Mouse (Mus musculus) hindbrain, embryonic 13.5 days (tissue): ENCODE measurements around the gene Fam53b. TPM values are rescaled to one million over a fixed set of nuclear protein-coding genes. Genes with fewer than 3 reads are reported as not detected.

Experiments used
- ATAC-seq: fragments of 200-750 bp; cut with Nextera tagmentation; 2 replicates; pipeline ENCODE4 v1.8.0; 2017; ENCODE audit warnings: moderate TSS enrichment; ENCODE audit not compliant: low FRiP score
- H3K27ac ChIP-seq: fragments of 300-500 bp; sonication (generic); 2 replicates; pipeline ENCODE4 v1.5.1; 2015; ENCODE audit warnings: inconsistent platforms, mild to moderate bottlenecking, moderate library complexity
- H3K27me3 ChIP-seq: fragments of 300-500 bp; sonication (generic); 2 replicates; pipeline ENCODE4 v1.6.1; 2015; ENCODE audit warnings: mild to moderate bottlenecking, inconsistent platforms
- H3K36me3 ChIP-seq: fragments of 300-500 bp; sonication (generic); 2 replicates; pipeline ENCODE4 v1.6.1; 2015; ENCODE audit warnings: mild to moderate bottlenecking, inconsistent platforms
- H3K4me1 ChIP-seq: fragments of 300-500 bp; sonication (generic); replicated peaks from 2 replicates; pipeline ENCODE4 v1.6.1; 2015; ENCODE audit warnings: inconsistent platforms
- H3K4me2 ChIP-seq: fragments of 300-500 bp; sonication (generic); 2 replicates; pipeline ENCODE4 v1.6.1; 2015; ENCODE audit warnings: inconsistent platforms, mild to moderate bottlenecking, moderate library complexity
- H3K4me3 ChIP-seq: fragments of 300-500 bp; sonication (generic); 2 replicates; pipeline ENCODE4 v1.5.1; 2015; ENCODE audit warnings: mild to moderate bottlenecking, inconsistent platforms
- H3K9ac ChIP-seq: fragments of 300-500 bp; sonication (generic); 2 replicates; pipeline ENCODE4 v1.6.1; 2015; ENCODE audit warnings: mild to moderate bottlenecking, inconsistent platforms
- H3K9me3 ChIP-seq: fragments of 300-500 bp; sonication (generic); 2 replicates; pipeline ENCODE4 v1.6.1; 2016; ENCODE audit warnings: inconsistent platforms
- WGBS: fragments of 180-500 bp; shearing (Covaris S2); methylation state at CpG from one replicate; pipeline ENCODE4 v1.1.7; 2015; 5-methylcytosine and 5-hydroxymethylcytosine counted together
- polyA plus RNA-seq: library from polyadenylated mRNA; unstranded; fragments of >200 nt; fragmentation: Nextera tagmentation; extraction: Ambion mirVana; gene quantifications from 2 replicates; pipeline ENCODE4 v1.2.1, GENCODE M21; 2015

Gene Fam53b
- polyA plus RNA-seq, 1 experiment from 2014 or later, result 19.3 TPM

GRCm38 (mm10) chr7:132808841-132809682, 4.6 kb downstream of the Fam53b start:
- WGBS, result 2% methylated on average over 20 of the region's 20 CpGs
- Histone ChIP-seq H3K27ac (peak overlapping the region; percentile 83), H3K4me2 (peak overlapping the region; percentile 39), H3K9me3 (no peaks in the 10 kb centered on the region), H3K9ac (peak overlapping the region; percentile 55), H3K36me3 (no peaks in the 10 kb centered on the region), H3K4me1 (peaks cover 83% of the 10 kb centered on the region), H3K27me3 (no peaks in the 10 kb centered on the region), H3K4me3 (no peak overlapping the region)
- no peak for ATAC-seq

DNA sequence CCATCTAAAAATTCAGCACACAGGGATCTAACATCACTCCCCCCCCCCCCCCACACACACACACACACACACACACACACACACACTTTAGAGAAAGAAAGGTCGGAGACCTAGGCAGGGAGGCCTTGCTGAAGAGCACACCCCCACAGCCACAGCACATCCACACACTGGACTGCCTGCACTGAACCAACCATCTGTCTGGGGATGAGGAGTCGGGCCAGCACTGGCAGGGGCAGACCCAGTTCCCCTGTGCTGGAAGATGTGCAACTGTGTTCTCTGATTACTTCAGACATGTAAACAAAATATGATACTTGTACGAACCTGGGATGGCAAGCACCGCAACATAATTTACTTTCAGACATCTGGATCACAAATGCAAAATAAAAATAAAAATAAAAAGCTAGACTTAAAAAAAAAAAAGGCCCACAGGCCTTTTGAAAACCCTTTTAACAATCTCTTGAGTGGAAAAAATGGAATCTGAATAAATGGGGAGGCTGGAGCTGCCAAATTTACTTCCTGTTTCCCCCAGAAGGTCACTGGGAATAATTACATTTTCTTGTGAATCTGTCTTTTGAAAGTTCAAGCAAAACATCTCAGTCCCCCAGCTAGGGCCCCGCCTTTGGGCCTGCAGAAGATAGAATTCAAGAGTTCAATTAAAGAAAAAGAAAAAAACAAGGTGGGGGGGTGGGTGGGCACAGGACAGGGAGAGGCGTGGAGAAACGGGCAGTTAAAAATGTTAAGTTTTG, 5.5 kb downstream of the Fam53b start:
- no peak for ATAC-seq
- Histone ChIP-seq H3K9me3 (no peaks in the 10 kb centered on the region), H3K27me3 (no peaks in the 10 kb centered on the region), H3K27ac (peak overlapping the region; percentile 83), H3K4me1 (peaks cover 81% of the 10 kb centered on the region), H3K36me3 (no peaks in the 10 kb centered on the region), H3K4me3 (no peak overlapping the region), H3K9ac (peak overlapping the region; percentile 55; the same call in 1 of the 2 replicates), H3K4me2 (peak overlapping the region; percentile 39; the same call in 1 of the 2 replicates)
- WGBS, result 38% methylated on average over 7 of the region's 7 CpGs

GRCm38 (mm10) chr7:132806926-132807857, 6.5 kb downstream of the Fam53b start:
- no peaks in the 10 kb centered on the region for H3K9me3 ChIP-seq
- H3K27ac ChIP-seq, result peak overlapping the region; percentile 83
- H3K4me1 ChIP-seq, result peaks cover 83% of the 10 kb centered on the region
- no peak overlapping the region for H3K4me2 ChIP-seq
- H3K27me3 ChIP-seq, result no peaks in the 10 kb centered on the region
- no peaks in the 10 kb centered on the region for H3K36me3 ChIP-seq
- H3K4me3 ChIP-seq, result no peak overlapping the region
- peak overlapping the region; percentile 58 for H3K9ac ChIP-seq
- WGBS, result 63% methylated on average over 13 of the region's 13 CpGs
- ATAC-seq, result no peak

DNA sequence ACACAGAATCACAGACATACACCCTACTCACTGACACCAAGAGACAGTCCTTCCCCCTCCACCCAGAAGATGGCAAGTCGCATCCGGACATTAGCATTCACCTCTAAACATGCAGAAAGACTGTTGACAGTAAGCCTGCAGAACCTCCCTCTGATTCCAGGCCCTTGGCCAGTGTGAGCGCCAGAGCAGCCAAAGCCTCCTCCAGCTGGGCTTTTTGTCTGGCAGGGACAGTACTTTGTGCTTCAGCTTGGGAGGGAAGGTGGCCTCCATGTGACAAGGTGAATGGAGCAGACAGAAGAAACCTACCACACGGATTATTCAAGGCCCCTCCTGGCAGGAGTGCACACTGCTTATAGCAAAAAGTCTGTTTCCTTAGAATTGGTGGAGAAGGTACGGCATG, 7.4 kb downstream of the Fam53b start:
- WGBS, result 59% methylated on average over 5 of the region's 5 CpGs
- Histone ChIP-seq H3K27ac (peak overlapping the region; percentile 56), H3K4me2 (no peak overlapping the region), H3K4me3 (no peak overlapping the region), H3K9me3 (no peaks in the 10 kb centered on the region), H3K9ac (no peak overlapping the region), H3K4me1 (peaks cover 77% of the 10 kb centered on the region), H3K36me3 (no peaks in the 10 kb centered on the region), H3K27me3 (no peaks in the 10 kb centered on the region)
- ATAC-seq, result no peak

DNA sequence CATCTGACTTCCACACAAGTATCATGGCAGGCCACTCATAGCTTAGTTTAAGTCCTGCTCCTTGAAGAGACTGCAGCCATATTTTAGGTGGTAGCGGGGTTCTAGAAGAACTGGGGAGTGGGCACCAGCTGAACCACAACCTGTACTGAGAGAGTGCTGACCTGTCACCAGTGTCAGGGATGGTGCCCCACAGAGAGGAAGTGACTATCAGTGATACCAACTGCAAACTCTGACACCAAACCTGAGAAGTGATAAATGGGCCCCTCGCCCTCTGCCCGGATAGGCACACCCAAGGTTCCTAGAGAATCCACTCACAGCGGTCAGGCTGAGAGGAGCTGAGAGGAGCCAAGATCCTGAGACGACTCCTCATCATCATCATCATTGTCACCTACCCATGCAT, 8.7 kb downstream of the Fam53b start:
- WGBS, result 89% methylated on average over 5 of the region's 5 CpGs
- ATAC-seq, result no peak
- peaks cover 69% of the 10 kb centered on the region for H3K4me1 ChIP-seq

GRCm38 (mm10) chr7:132804461-132804860, 9.2 kb downstream of the Fam53b start:
- WGBS, result 87% methylated on average over 7 of the region's 7 CpGs
- peaks cover 66% of the 10 kb centered on the region for H3K4me1 ChIP-seq

More for the DNA sequence above, 8.7 kb downstream of the Fam53b start:
- peaks cover 4% of the 10 kb centered on the region; the same call in 1 of the 2 replicates for H3K36me3 ChIP-seq
- H3K4me2 ChIP-seq, result no peak overlapping the region
- no peak overlapping the region for H3K9ac ChIP-seq
- H3K27me3 ChIP-seq, result no peaks in the 10 kb centered on the region
- H3K9me3 ChIP-seq, result no peaks in the 10 kb centered on the region
- H3K27ac ChIP-seq, result no peak overlapping the region
- H3K4me3 ChIP-seq, result no peak overlapping the region

GRCm38 (mm10) chr7:132803962-132804361, 9.7 kb downstream of the Fam53b start:
- ATAC-seq, result no peak
- Histone ChIP-seq H3K4me3 (no peak overlapping the region), H3K27me3 (no peaks in the 10 kb centered on the region), H3K4me2 (no peak overlapping the region), H3K4me1 (peaks cover 63% of the 10 kb centered on the region), H3K9ac (no peak overlapping the region), H3K9me3 (no peaks in the 10 kb centered on the region), H3K36me3 (peaks cover 4% of the 10 kb centered on the region; the same call in 1 of the 2 replicates), H3K27ac (no peak overlapping the region)
- 77% methylated on average over 3 of the region's 3 CpGs for WGBS

More at GRCm38 (mm10) chr7:132804461-132804860, 9.2 kb downstream of the Fam53b start:
- Histone ChIP-seq H3K9ac (no peak overlapping the region), H3K27me3 (no peaks in the 10 kb centered on the region), H3K4me3 (no peak overlapping the region), H3K36me3 (peaks cover 4% of the 10 kb centered on the region; the same call in 1 of the 2 replicates), H3K9me3 (no peaks in the 10 kb centered on the region), H3K4me2 (no peak overlapping the region), H3K27ac (no peak overlapping the region)
- no peak for ATAC-seq

DNA sequence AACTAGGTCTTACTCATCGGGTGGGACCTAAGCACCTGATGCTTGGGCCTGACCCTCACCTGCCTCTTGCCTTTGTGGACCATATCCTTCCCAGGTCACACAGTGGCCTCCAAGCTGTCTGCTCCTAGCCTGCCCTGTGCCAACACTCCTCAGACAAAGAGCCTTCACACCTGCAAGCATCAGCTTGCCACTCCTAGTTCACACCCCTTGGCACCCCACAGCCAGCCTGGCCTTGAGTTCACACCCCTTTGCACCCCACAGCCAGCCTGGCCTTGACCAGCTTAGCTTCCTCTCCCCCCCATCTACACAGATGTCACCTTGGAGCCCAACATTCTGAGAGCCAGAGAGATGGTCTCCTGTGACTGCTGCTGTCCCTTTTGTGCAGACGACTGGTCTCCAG, 10.3 kb downstream of the Fam53b start:
- Histone ChIP-seq H3K4me1 (peaks cover 57% of the 10 kb centered on the region), H3K36me3 (peaks cover 4% of the 10 kb centered on the region; the same call in 1 of the 2 replicates), H3K4me3 (no peak overlapping the region), H3K27me3 (no peaks in the 10 kb centered on the region), H3K4me2 (no peak overlapping the region), H3K27ac (no peak overlapping the region), H3K9me3 (no peaks in the 10 kb centered on the region), H3K9ac (no peak overlapping the region)
- WGBS, result 96% methylated on average over 2 of the region's 2 CpGs
- ATAC-seq, result no peak

DNA sequence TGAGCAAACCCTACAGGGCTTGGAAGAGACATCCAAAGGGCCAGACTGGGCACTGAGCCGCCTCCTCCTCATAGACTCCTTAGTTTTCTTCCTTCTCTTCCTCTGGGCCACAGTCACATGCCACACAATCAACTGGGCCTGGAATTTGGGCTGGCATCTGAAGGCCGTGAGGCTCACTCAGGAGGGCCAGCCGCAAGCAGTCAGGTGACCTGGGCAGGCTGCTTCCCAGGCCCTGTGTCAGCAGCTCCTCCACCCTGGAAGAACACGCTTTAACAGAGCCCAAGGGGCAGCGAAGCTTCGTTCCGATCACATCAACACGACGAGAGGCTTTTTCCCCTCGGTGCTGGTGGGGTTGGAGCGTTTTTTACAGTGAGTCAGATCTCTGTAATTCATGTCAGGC, 11.0 kb downstream of the Fam53b start:
- ATAC-seq, result no peak
- Histone ChIP-seq H3K4me3 (no peak overlapping the region), H3K4me1 (peaks cover 50% of the 10 kb centered on the region), H3K4me2 (no peak overlapping the region), H3K9ac (no peak overlapping the region), H3K27me3 (no peaks in the 10 kb centered on the region), H3K9me3 (no peaks in the 10 kb centered on the region), H3K36me3 (peaks cover 4% of the 10 kb centered on the region; the same call in 1 of the 2 replicates), H3K27ac (no peak overlapping the region)
- 90% methylated on average over 11 of the region's 11 CpGs for WGBS

DNA sequence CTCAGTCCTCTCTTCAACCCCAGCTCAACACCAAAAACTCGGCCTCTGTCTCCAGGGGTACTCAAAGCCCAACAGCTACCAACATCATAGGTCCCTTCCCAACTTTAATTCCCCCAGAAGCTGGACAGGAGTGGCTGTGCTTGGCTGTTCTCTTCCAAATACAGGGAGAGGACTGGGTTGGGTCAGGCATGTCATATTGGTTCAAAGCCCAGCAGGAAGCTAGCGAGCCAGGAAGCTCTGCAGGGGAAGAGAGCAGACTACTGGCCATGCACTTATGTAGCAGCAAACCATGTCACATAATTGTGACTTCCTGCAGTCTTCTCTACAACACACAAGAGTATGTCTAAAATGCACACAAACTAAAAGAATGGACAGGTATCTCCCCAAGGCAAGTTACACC, 11.6 kb downstream of the Fam53b start:
- Histone ChIP-seq H3K9me3 (no peaks in the 10 kb centered on the region), H3K4me2 (no peak overlapping the region), H3K4me1 (peaks cover 44% of the 10 kb centered on the region), H3K27me3 (no peaks in the 10 kb centered on the region), H3K4me3 (no peak overlapping the region), H3K36me3 (peaks cover 4% of the 10 kb centered on the region; the same call in 1 of the 2 replicates), H3K27ac (no peak overlapping the region), H3K9ac (no peak overlapping the region)
- WGBS, result 76% methylated on average over 2 of the region's 2 CpGs
- ATAC-seq, result no peak

- no peaks in the 10 kb centered on the region for H3K9me3 ChIP-seq
- no peak overlapping the region for H3K4me3 ChIP-seq
- H3K36me3 ChIP-seq, result peaks cover 4% of the 10 kb centered on the region; the same call in 1 of the 2 replicates
- H3K27me3 ChIP-seq, result no peaks in the 10 kb centered on the region
- no peak overlapping the region for H3K9ac ChIP-seq
- H3K4me1 ChIP-seq, result peaks cover 38% of the 10 kb centered on the region
- no peak overlapping the region for H3K27ac ChIP-seq
- WGBS, result 90% methylated on average over 5 of the region's 5 CpGs
- ATAC-seq, result no peak
- H3K4me2 ChIP-seq, result no peak overlapping the region
Observed at GRCm38 (mm10) chr7:132801509-132801908, 12.2 kb downstream of the Fam53b start.
